Mouse (Mus musculus) subcutaneous adipose tissue, adult 2 months (tissue): ENCODE data around the gene Usp51. TPM values are rescaled to one million over a fixed set of nuclear protein-coding genes. Genes with fewer than 3 reads are reported as not detected.

Experiments
- polyA plus RNA-seq: library from polyadenylated mRNA; depleted of rRNA; stranded (reverse); fragments of >200 nt; gene quantifications from 2 replicates; pipeline ENCODE4 v1.2.3, GENCODE M21; 2012; ENCODE audit warnings: low replicate concordance; rRNA removed

Usp51 gene
- 0.39 TPM in 1 of 2 replicates, not detected in the other for polyA plus RNA-seq

GRCm38 (mm10) chrX:153006387-153006841 lies at the start of gene Usp51:
Usp51 (plus strand) TSS chrX:153006469.

GRCm38 (mm10) chrX:153037087-153037971 lies 31.1 kb downstream of the Usp51 start, which contains the start of gene Mageh1:
Mageh1 (minus strand) TSS chrX:153037575.

Other genes with a start within 250 kb of the Usp51 start
- 1.4 and 7.0 TPM in 2 replicates for gene Shroom2, start 237.0 kb upstream of the Usp51 start, polyA plus RNA-seq
- 0.18 TPM in 1 of 2 replicates, not detected in the other for gene Gpr143, start 224.5 kb upstream of the Usp51 start, polyA plus RNA-seq
- 6.4 and 19.6 TPM in 2 replicates for gene Mageh1, start 31.1 kb downstream of the Usp51 start, polyA plus RNA-seq
- gene Foxr2, start 112.3 kb downstream of the Usp51 start, polyA plus RNA-seq, result not detected in 2 replicates
- 0.42 and 4.5 TPM in 2 replicates for gene Rragb, start 133.5 kb downstream of the Usp51 start, polyA plus RNA-seq
- 0.80 and 2.6 TPM in 2 replicates for gene Klf8, start 231.0 kb downstream of the Usp51 start, polyA plus RNA-seq